Mouse (Mus musculus) urinary bladder, postnatal 36 days (tissue): Measurements from ENCODE around the gene Ubr7.

ENCODE experiments used
- DNase-seq, 2 experiments: peaks; one replicate each; pipeline ENCODE4 v3.0.0; 2022; ENCODE audit warnings: low spot score in 2 of 2, mixed read lengths in 1 of 2

Gene Ubr7

DNA sequence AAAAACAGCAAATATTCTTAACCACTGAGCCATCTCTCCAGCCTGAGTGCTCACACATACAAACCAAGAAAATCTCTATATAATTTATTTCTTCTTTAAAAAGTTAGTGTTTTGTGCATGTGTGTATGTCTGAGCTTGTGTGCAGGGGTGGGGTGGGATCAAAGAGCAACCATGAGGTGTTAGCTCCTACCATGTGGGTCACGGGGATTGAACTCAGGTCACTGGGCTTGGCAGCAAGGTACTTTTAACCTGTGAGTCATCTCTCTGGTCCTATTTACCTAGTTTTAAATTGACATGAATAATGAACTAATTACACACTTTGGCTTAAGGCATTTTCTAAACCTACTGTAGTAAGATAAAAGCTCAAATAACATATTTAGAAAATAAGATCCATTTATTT, 68.6 kb downstream of the Ubr7 start:
- no peak for DNase-seq

DNA sequence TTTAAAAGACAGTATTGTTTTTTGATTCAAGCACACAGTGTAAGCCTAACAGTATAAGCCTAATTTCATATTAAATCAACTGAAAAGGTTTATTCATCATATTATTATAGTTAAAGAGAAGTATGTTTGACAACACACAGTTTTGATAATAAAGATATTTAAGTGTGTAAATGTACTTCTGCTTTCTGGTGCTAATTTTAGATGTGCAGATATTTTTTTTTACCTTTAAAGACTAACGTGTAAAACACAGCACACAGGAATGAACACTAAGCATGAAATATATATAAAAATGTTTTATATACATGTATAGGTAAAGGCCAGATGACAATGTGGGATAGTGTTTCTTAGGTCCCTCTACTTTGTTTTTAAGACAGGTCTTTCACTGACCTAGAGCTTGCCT, 69.4 kb downstream of the Ubr7 start:
- no peak for DNase-seq
